Mouse (Mus musculus) liver, adult 2 months (tissue): Measurements from ENCODE around the gene Bcl2a1b. TPM values are rescaled to one million over a fixed set of nuclear protein-coding genes. Genes with fewer than 3 reads are reported as not detected.
"Not testable (repeated sequence)": the region's sequence is repeated elsewhere in the genome, so short reads cannot be mapped to it uniquely, and the experiment has no call there.

Source experiments
- DNase-seq: peaks from one replicate; pipeline ENCODE4 v3.0.0-alpha.2; 2011; ENCODE audit warnings: low read depth, low spot score; ENCODE audit errors: extremely low read depth
- H3K27ac ChIP-seq: fragments of 200-500 bp; replicated peaks from 2 replicates; pipeline ENCODE4 v1.5.1; 2012; ENCODE audit warnings: low read depth, mild to moderate bottlenecking, control low read depth, inconsistent platforms, low read length; ENCODE audit not compliant: insufficient read depth
- H3K27me3 ChIP-seq: fragments of 200-500 bp; 2 replicates; pipeline ENCODE4 v1.6.1; 2012; ENCODE audit warnings: mild to moderate bottlenecking, moderate library complexity, low read length, inconsistent platforms; ENCODE audit not compliant: control insufficient read depth, insufficient read depth
- H3K36me3 ChIP-seq: fragments of 200-500 bp; 2 replicates; pipeline ENCODE4 v1.6.1; 2012; ENCODE audit warnings: low read length, inconsistent platforms; ENCODE audit not compliant: control insufficient read depth, insufficient read depth
- H3K4me1 ChIP-seq: fragments of 200-500 bp; 2 replicates; pipeline ENCODE4 v1.6.1; 2011; ENCODE audit warnings: low read length; ENCODE audit not compliant: control insufficient read depth, insufficient read depth
- H3K4me3 ChIP-seq: fragments of 200-500 bp; 2 replicates; pipeline ENCODE4 v1.5.1; 2011; ENCODE audit warnings: low read depth, mild to moderate bottlenecking, control low read depth, low read length, moderate library complexity; ENCODE audit not compliant: insufficient read depth
- H3K79me2 ChIP-seq: fragments of 200-500 bp; 2 replicates; pipeline ENCODE4 v1.6.1; 2012; ENCODE audit warnings: inconsistent platforms, mild to moderate bottlenecking, low read length, moderate library complexity; ENCODE audit not compliant: control insufficient read depth, insufficient read depth
- H3K9ac ChIP-seq: fragments of 200-500 bp; 2 replicates; pipeline ENCODE4 v1.6.1; 2012; ENCODE audit warnings: low read depth, mild to moderate bottlenecking, control low read depth, inconsistent platforms, low read length
- CTCF ChIP-seq: fragments of 200-500 bp; IDR thresholded peaks from 2 replicates; pipeline ENCODE4 v1.5.1; 2011; ENCODE audit warnings: low read depth, low read length, control low read depth
- WGBS: fragments of 180-500 bp; shearing (Covaris S2); methylation state at CpG from one replicate; pipeline ENCODE4 v1.1.7; 2018; 5-methylcytosine and 5-hydroxymethylcytosine counted together
- polyA plus RNA-seq: library from polyadenylated mRNA; depleted of rRNA; stranded (reverse); fragments of >200 nt; gene quantifications from 2 replicates; pipeline ENCODE4 v1.2.3, GENCODE M21; 2012
- total RNA-seq: library from RNA; depleted of rRNA; stranded (reverse); fragments of >200 nt; gene quantifications from 2 replicates; pipeline ENCODE4 v1.2.3, GENCODE M21; 2014

Gene Bcl2a1b
- total and polyA plus RNA-seq, 2 experiments = 0.56 to 1.8 TPM

GRCm38 (mm10) chr9:89208939-89209338 lies 9.9 kb downstream of the Bcl2a1b start:
- H3K27ac ChIP-seq, H3K9ac ChIP-seq, DNase-seq, H3K79me2 ChIP-seq, H3K27me3 ChIP-seq, H3K4me3 ChIP-seq, H3K36me3 ChIP-seq, H3K4me1 ChIP-seq: not testable (repeated sequence)
- 76% methylated on average over 1 of the region's 1 CpGs for WGBS

- 21% methylated on average over 9 of the region's 12 CpGs for WGBS
- DNase-seq = peak; percentile 35
These were observed 11.5 kb downstream of the Bcl2a1b start, which contains the start of gene Mthfs for GRCm38 (mm10) chr9:89210353-89211064. TSS of gene Mthfs (plus strand) at chr9:89210676.

GRCm38 (mm10) chr9:89211065-89211858 lies 12.3 kb downstream of the Bcl2a1b start:
- Histone ChIP-seq H3K9ac (peak overlapping the region; percentile 85), H3K27ac (peak overlapping the region; percentile 90), H3K4me3 (peak overlapping the region; percentile 71)
- not testable (repeated sequence) for H3K79me2 ChIP-seq, H3K36me3 ChIP-seq, H3K4me1 ChIP-seq, H3K27me3 ChIP-seq
- WGBS = 1% methylated on average over 27 of the region's 44 CpGs
- peak; percentile 30 for DNase-seq

More at GRCm38 (mm10) chr9:89210353-89211064, 11.5 kb downstream of the Bcl2a1b start, which contains the start of gene Mthfs:
- Histone ChIP-seq H3K9ac (peak within 1 kb of the TSS; percentile 85), H3K4me3 (peak within 1 kb of the TSS; percentile 71), H3K27ac (peak within 1 kb of the TSS; percentile 90)
- not testable (repeated sequence) for H3K36me3 ChIP-seq, H3K79me2 ChIP-seq, H3K4me1 ChIP-seq, H3K27me3 ChIP-seq
- TF ChIP-seq CTCF = 0 out of 2 replicates have a peak, but pooled peaks have one; percentile 12

GRCm38 (mm10) chr9:89212428-89212827 lies 13.4 kb downstream of the Bcl2a1b start:
- not testable (repeated sequence) for H3K79me2 ChIP-seq, H3K27ac ChIP-seq, H3K27me3 ChIP-seq, H3K4me1 ChIP-seq, H3K9ac ChIP-seq, DNase-seq, H3K36me3 ChIP-seq, H3K4me3 ChIP-seq
- 82% methylated on average over 1 of the region's 1 CpGs for WGBS

GRCm38 (mm10) chr9:89218174-89218573 lies 19.2 kb downstream of the Bcl2a1b start:
- 18% methylated on average over 4 of the region's 4 CpGs for WGBS
- H3K79me2 ChIP-seq, H3K36me3 ChIP-seq, H3K27me3 ChIP-seq, H3K4me3 ChIP-seq: not testable (repeated sequence)
- H3K27ac ChIP-seq = peak overlapping the region; percentile 49
- peak overlapping the region; percentile 0; the same call in 1 of the 2 replicates for H3K9ac ChIP-seq
- H3K4me1 ChIP-seq = peaks cover 12% of the 10 kb centered on the region
- peak; percentile 83 for DNase-seq

- not testable (repeated sequence) for H3K4me3 ChIP-seq, H3K36me3 ChIP-seq, H3K79me2 ChIP-seq, H3K9ac ChIP-seq, H3K27me3 ChIP-seq
- H3K27ac ChIP-seq = peak overlapping the region; percentile 99
- DNase-seq = peak; percentile 71
- H3K4me1 ChIP-seq = peaks cover 12% of the 10 kb centered on the region
- WGBS = 36% methylated on average over 3 of the region's 4 CpGs
These were observed 20.7 kb downstream of the Bcl2a1b start for GRCm38 (mm10) chr9:89219668-89220067.

- H3K4me1 ChIP-seq = peaks cover 12% of the 10 kb centered on the region
- H3K9ac ChIP-seq, H3K79me2 ChIP-seq, H3K36me3 ChIP-seq, H3K27me3 ChIP-seq, H3K27ac ChIP-seq, H3K4me3 ChIP-seq: not testable (repeated sequence)
- WGBS = 60% methylated on average over 6 of the region's 6 CpGs
- DNase-seq = peak; percentile 29
These were observed 21.8 kb downstream of the Bcl2a1b start for GRCm38 (mm10) chr9:89220704-89221287.
